Mouse (Mus musculus) hindbrain, postnatal 0 days (tissue): ENCODE data around the gene Abcc10. TPM values are rescaled to one million over a fixed set of nuclear protein-coding genes. Genes with fewer than 3 reads are reported as not detected.
A peak's percentile ranks its signal among the peaks of the same experiment; 100 is the strongest.

Experiments used
- ATAC-seq: fragments of 200-750 bp; cut with Nextera tagmentation; 2 replicates; pipeline ENCODE4 v1.8.0; 2017; ENCODE audit warnings: mild to moderate bottlenecking, moderate TSS enrichment, moderate library complexity
- DNase-seq: peaks from one replicate; pipeline ENCODE4 v3.0.0-alpha.2; 2015; ENCODE audit warnings: low spot score
- H3K27ac ChIP-seq: fragments of 300-500 bp; sonication (generic); 2 replicates; pipeline ENCODE4 v1.5.1; 2014; ENCODE audit warnings: mild to moderate bottlenecking
- H3K27me3 ChIP-seq: fragments of 300-500 bp; sonication (generic); 2 replicates; pipeline ENCODE4 v1.6.1; 2014; ENCODE audit warnings: low read length, mixed read lengths; ENCODE audit not compliant: insufficient read depth
- H3K36me3 ChIP-seq: fragments of 300-500 bp; sonication (generic); 2 replicates; pipeline ENCODE4 v1.6.1; 2014; ENCODE audit warnings: low read length, mixed read lengths; ENCODE audit not compliant: insufficient read depth
- H3K4me1 ChIP-seq: fragments of 300-500 bp; sonication (generic); 2 replicates; pipeline ENCODE4 v1.6.1; 2014; ENCODE audit warnings: antibody characterized with exemption, low read length, mixed read lengths; ENCODE audit not compliant: insufficient read depth
- H3K4me2 ChIP-seq: fragments of 300-500 bp; sonication (generic); 2 replicates; pipeline ENCODE4 v1.6.1; 2014; ENCODE audit warnings: low read depth, mild to moderate bottlenecking, low read length, moderate library complexity, mixed read lengths
- H3K4me3 ChIP-seq: fragments of 300-500 bp; sonication (generic); 2 replicates; pipeline ENCODE4 v1.5.1; 2014; ENCODE audit warnings: low read length
- H3K9ac ChIP-seq: fragments of 300-500 bp; sonication (generic); replicated peaks from 2 replicates; pipeline ENCODE4 v1.6.1; 2014; ENCODE audit warnings: mild to moderate bottlenecking, low read length, moderate library complexity, mixed read lengths
- H3K9me3 ChIP-seq: fragments of 300-500 bp; sonication (generic); 2 replicates; pipeline ENCODE4 v1.6.1; 2016; ENCODE audit warnings: low read length, mixed read lengths
- CTCF ChIP-seq: IDR thresholded peaks from 2 replicates; pipeline ENCODE4 v1.5.1; 2016; ENCODE audit warnings: antibody characterized with exemption, control low read depth, low read depth
- WGBS: fragments of 180-500 bp; shearing (Covaris S2); extraction: QIAGEN DNeasy Blood & Tissue Kit; methylation state at CpG from one replicate; pipeline ENCODE4 v1.1.7; 2014; 5-methylcytosine and 5-hydroxymethylcytosine counted together
- polyA plus RNA-seq: library from polyadenylated mRNA; unstranded; fragments of >200 nt; fragmentation: Nextera tagmentation; extraction: Ambion mirVana; gene quantifications from 2 replicates; pipeline ENCODE4 v1.2.1, GENCODE M21; 2015
- total RNA-seq: library from RNA; depleted of rRNA; stranded (reverse); fragments of >200 nt; gene quantifications from 2 replicates; pipeline ENCODE4 v1.2.3, GENCODE M21; 2014

Abcc10 gene
- total and polyA plus RNA-seq, 2 experiments from 2014 or later = 7.3 to 12.8 TPM

- Histone ChIP-seq H3K27ac (peak overlapping the region; percentile 81; the same call in 1 of the 2 replicates), H3K36me3 (no peaks in the 10 kb centered on the region), H3K9me3 (no peaks in the 10 kb centered on the region), H3K4me3 (peak overlapping the region; percentile 69), H3K27me3 (peaks cover 15% of the 10 kb centered on the region), H3K9ac (no peak overlapping the region), H3K4me1 (no peaks in the 10 kb centered on the region), H3K4me2 (peak overlapping the region; percentile 90)
- no peak for ATAC-seq
- no peak for TF ChIP-seq CTCF
- 41% methylated on average over 6 of the region's 6 CpGs for WGBS
- DNase-seq = no peak
Measured at GRCm38 (mm10) chr17:46296601-46297000, 31.6 kb downstream of the Abcc10 start.

DNA sequence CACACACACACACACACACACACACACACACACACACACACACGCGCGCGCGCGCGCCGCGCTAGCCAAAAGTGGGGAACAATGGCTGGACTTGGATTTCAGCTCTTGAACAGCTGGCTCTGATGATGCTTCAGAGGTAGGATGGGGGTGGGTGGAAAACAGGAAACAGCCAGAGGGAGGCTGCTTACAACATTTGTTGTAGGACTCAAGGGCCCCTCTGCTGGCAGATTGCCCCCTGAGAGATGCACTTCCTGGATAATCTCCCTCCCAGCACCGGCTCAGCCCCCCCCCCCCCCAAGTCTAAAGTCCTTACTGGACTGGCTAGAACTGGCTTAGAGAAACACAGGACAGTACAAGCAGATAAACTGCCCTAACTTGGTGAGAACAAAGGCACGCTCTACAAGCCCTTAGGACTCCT, 40.5 kb downstream of the Abcc10 start:
- no peak overlapping the region for H3K4me3 ChIP-seq
- 63% methylated on average over 11 of the region's 11 CpGs for WGBS
- no peak for TF ChIP-seq CTCF
- H3K9ac ChIP-seq = no peak overlapping the region
- H3K9me3 ChIP-seq = no peaks in the 10 kb centered on the region
- DNase-seq (peak; percentile 23), ATAC-seq (no peak; the same call in 1 of the 2 replicates)
- H3K27ac ChIP-seq = no peak overlapping the region
- no peaks in the 10 kb centered on the region; the same call in 1 of the 2 replicates for H3K4me1 ChIP-seq
- no peaks in the 10 kb centered on the region for H3K27me3 ChIP-seq
- H3K4me2 ChIP-seq = no peak overlapping the region
- H3K36me3 ChIP-seq = no peaks in the 10 kb centered on the region

DNA sequence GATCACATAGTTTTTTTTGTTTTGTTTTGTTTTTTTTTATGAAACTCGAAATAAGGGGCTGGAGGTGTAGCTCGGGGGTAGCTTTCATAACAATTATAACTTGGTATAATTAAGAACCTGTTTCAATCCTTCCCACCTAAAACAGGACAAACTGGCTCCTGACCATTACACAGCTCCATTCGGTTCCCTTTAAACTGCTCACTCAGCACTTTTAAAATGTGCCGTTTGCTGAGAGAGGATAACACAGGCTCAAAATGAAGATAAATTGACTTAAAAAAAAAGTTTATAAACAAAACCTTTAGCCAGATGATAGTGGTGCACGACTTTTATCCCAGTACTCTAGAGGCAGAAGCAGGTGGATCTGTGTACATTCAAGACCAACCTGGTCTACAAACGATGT, 42.7 kb downstream of the Abcc10 start:
- Histone ChIP-seq H3K9ac (no peak overlapping the region), H3K27ac (no peak overlapping the region), H3K9me3 (no peaks in the 10 kb centered on the region), H3K36me3 (no peaks in the 10 kb centered on the region), H3K4me3 (no peak overlapping the region), H3K4me2 (no peak overlapping the region), H3K4me1 (no peaks in the 10 kb centered on the region; the same call in 1 of the 2 replicates), H3K27me3 (no peaks in the 10 kb centered on the region)
- ATAC-seq (no peak), DNase-seq (no peak)
- 70% methylated on average over 6 of the region's 6 CpGs for WGBS
- no peak for TF ChIP-seq CTCF

GRCm38 (mm10) chr17:46284653-46285052, 43.5 kb downstream of the Abcc10 start:
- TF ChIP-seq CTCF = no peak
- Histone ChIP-seq H3K9ac (no peak overlapping the region), H3K4me2 (no peak overlapping the region), H3K9me3 (no peaks in the 10 kb centered on the region), H3K27ac (no peak overlapping the region), H3K36me3 (no peaks in the 10 kb centered on the region), H3K27me3 (no peaks in the 10 kb centered on the region), H3K4me3 (no peak overlapping the region), H3K4me1 (no peaks in the 10 kb centered on the region; the same call in 1 of the 2 replicates)
- no peak for ATAC-seq
- no peak for DNase-seq
- WGBS = 32% methylated on average over 7 of the region's 7 CpGs

DNA sequence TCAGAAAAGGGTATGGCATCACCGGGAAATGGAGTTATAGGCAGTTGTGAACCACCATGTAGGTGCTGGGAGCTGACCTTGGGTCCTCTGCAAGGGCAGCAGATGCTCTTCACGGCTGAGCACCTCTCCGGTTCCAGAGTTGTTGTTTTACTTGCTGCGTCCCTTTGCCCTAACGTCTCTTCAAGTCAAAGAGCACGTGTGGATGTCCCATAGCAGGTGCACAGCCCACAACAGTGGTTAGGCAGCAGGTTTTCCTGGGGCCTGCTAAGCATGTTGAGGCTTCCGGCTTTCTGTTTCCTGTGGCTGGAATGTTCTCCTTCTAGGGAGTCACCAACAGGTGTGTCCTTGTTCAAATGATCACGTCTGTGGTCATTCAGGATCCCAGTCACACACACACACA, 44.2 kb downstream of the Abcc10 start:
- H3K4me1 ChIP-seq = no peaks in the 10 kb centered on the region; the same call in 1 of the 2 replicates
- no peak for TF ChIP-seq CTCF
- 88% methylated on average over 8 of the region's 8 CpGs for WGBS
- no peaks in the 10 kb centered on the region for H3K27me3 ChIP-seq
- ATAC-seq (no peak), DNase-seq (no peak)
- no peak overlapping the region for H3K4me3 ChIP-seq
- no peak overlapping the region for H3K27ac ChIP-seq
- no peaks in the 10 kb centered on the region for H3K9me3 ChIP-seq
- no peak overlapping the region for H3K4me2 ChIP-seq
- no peak overlapping the region for H3K9ac ChIP-seq
- peaks cover 4% of the 10 kb centered on the region; the same call in 1 of the 2 replicates for H3K36me3 ChIP-seq

- H3K9me3 ChIP-seq = no peaks in the 10 kb centered on the region
- peak overlapping the region; percentile 61 for H3K4me3 ChIP-seq
- peaks cover 4% of the 10 kb centered on the region; the same call in 1 of the 2 replicates for H3K36me3 ChIP-seq
- no peaks in the 10 kb centered on the region for H3K27me3 ChIP-seq
- H3K4me2 ChIP-seq = peak overlapping the region; percentile 99
- H3K4me1 ChIP-seq = no peaks in the 10 kb centered on the region; the same call in 1 of the 2 replicates
- TF ChIP-seq CTCF = no peak
- H3K9ac ChIP-seq = peak overlapping the region; percentile 56; the same call in 1 of the 2 replicates
- WGBS = 20% methylated on average over 9 of the region's 9 CpGs
- no peak overlapping the region for H3K27ac ChIP-seq
- ATAC-seq (peak; percentile 63), DNase-seq (no peak)
Measured at GRCm38 (mm10) chr17:46283140-46283539, 45.0 kb downstream of the Abcc10 start.

DNA sequence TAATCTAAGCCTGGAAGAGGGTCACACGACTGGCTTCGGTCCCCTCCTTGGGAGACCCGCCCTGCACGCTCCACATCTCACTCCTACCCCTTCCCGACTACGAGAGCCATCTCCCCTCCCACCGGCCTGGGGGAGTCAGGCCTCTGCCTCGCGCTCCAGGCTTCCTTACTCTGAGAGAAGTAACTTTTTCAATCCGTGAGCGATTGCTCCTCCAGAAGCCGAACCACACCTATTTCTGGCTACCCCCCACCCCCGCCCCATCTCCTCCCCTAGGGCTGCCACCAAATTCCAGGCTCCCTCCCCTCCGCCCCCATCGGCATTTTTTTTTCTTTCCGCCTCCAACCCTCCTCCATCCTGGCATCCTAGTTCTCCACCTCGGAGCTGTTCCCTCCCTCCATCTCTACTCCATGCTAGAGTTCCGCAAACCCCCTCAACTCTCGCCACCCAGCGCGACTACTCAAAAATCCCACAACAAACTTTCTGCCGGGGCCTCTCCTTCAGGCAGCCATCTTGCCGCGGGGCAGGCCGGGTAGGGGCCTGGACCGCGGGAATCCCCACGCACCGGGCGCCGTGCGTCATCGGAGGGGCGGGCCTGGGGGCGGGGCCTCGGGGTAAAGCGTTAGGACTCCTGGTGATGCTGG, 45.5 kb downstream of the Abcc10 start, which contains the start of gene Tjap1:
Tjap1 (minus strand) TSS at position 544 of the 641 bp plus-strand sequence.
- peak within 1 kb of the TSS; percentile 68 for H3K27ac ChIP-seq
- H3K9me3 ChIP-seq = no peaks in the 10 kb centered on the region
- peak within 1 kb of the TSS; percentile 99 for H3K4me2 ChIP-seq
- under 1% methylated on average over 37 of the region's 37 CpGs for WGBS
- peaks cover 4% of the 10 kb centered on the region; the same call in 1 of the 2 replicates for H3K36me3 ChIP-seq
- peak within 1 kb of the TSS; percentile 61 for H3K4me3 ChIP-seq
- DNase-seq (peak; percentile 93), ATAC-seq (peak; percentile 96)
- no peaks in the 10 kb centered on the region; the same call in 1 of the 2 replicates for H3K4me1 ChIP-seq
- no peaks in the 10 kb centered on the region for H3K27me3 ChIP-seq
- TF ChIP-seq CTCF = no peak
- H3K9ac ChIP-seq = peak within 1 kb of the TSS; percentile 56
